Mouse (Mus musculus): Measurements from ENCODE around the gene Olfm4. TPM values are rescaled to one million over a fixed set of nuclear protein-coding genes. Genes with fewer than 3 reads are reported as not detected.
A peak's percentile ranks its signal among the peaks of the same experiment; 100 is the strongest.

Olfm4 gene
- polyA plus RNA-seq, 1 experiment from 2014 or later = 1.6 TPM

DNA sequence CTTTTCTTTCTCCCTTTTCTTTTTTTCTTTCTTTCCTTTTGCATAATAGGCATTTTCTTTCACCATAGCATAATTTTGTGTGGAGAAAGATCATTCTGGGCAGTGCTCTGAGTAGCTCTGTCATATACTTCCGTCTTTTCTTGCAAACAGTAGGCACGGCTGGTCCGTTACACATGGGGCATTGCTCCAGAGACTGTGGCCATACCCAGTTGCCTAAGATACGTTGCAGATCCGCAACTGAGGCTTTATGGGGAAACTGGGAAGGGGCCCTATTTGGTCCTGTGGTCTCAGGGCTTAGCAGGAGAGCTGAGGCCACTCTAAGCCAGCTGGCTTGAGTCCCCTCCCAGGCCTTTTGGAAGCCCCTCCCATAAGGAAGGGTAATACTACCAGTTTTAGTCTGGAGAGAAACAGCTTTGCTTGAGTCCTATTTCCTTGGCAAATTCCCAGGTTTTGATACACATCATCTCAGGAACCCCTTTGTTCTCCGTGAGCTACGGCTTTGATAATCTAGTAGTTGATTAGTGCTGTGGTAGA lies 1.3 kb downstream of the Olfm4 start:
- Histone ChIP-seq H3K4me2 (no peak overlapping the region), H3K27me3 (no peaks in the 10 kb centered on the region), H3K4me3 (no peak overlapping the region), H3K36me3 (no peaks in the 10 kb centered on the region), H3K9me3 (no peaks in the 10 kb centered on the region), H3K27ac (no peak overlapping the region), H3K4me1 (0 out of 2 replicates have a peak, but pooled peaks cover 19% of the 10 kb centered on the region), H3K9ac (no peak overlapping the region)
- no peak for ATAC-seq (ENCODE audit: borderline replicate concordance, extremely low read depth, low FRiP score, low TSS enrichment)
- WGBS = 63% methylated on average over 7 of the region's 7 CpGs

DNA sequence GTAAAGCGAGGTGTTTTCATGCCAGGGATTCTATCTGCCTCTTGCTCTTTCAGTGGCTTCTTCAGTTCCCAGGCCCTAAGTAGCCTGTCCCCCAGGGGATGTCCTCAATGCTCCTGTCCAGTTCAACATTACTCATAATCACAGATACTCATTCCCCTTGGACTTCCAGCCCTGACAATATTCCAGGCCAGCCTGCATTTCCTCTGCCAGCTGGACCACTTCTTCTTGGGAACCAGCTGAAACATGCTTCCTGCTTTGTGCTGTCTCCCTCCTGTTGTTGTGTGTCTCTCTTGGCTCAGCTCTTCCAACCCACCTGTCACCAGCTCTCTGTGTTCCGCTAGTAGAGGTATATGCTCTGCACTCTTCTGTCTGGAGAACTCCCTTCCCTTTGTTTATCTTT lies 1.8 kb downstream of the Olfm4 start:
- WGBS = 77% methylated on average over 2 of the region's 2 CpGs
- H3K27me3 ChIP-seq = no peaks in the 10 kb centered on the region
- ATAC-seq (ENCODE audit: borderline replicate concordance, extremely low read depth, low FRiP score, low TSS enrichment) = no peak
- no peak overlapping the region for H3K4me2 ChIP-seq
- H3K27ac ChIP-seq = no peak overlapping the region
- no peak overlapping the region for H3K4me3 ChIP-seq
- H3K4me1 ChIP-seq = 0 out of 2 replicates have a peak, but pooled peaks cover 19% of the 10 kb centered on the region
- H3K9ac ChIP-seq = no peak overlapping the region
- H3K36me3 ChIP-seq = no peaks in the 10 kb centered on the region
- no peaks in the 10 kb centered on the region for H3K9me3 ChIP-seq

DNA sequence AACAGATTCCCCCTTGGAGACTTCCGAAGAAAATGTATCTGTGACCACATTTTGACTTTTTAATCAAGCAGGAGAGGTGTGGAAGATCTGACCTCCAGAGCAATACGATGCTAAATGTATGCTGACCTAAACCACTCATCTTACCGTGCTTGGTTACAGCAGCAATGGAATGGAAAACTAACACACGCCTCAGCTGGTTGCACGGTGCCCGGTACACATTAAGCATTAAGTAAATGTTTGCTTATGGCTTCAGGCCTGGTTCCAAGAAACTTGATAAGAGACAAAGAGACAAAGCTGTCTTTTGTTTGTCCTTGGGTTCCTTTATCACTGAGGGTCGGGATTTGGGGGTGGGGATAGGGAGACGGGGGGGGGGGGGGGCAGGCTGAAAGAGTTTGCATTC lies 3.0 kb downstream of the Olfm4 start:
- peak overlapping the region; percentile 48 for H3K27ac ChIP-seq
- WGBS = 42% methylated on average over 8 of the region's 8 CpGs
- no peak overlapping the region for H3K9ac ChIP-seq
- peak; percentile 66; the same call in 1 of the 2 replicates for ATAC-seq (ENCODE audit: borderline replicate concordance, extremely low read depth, low FRiP score, low TSS enrichment)
- H3K4me3 ChIP-seq = no peak overlapping the region
- no peaks in the 10 kb centered on the region for H3K27me3 ChIP-seq
- no peaks in the 10 kb centered on the region for H3K9me3 ChIP-seq
- H3K36me3 ChIP-seq = no peaks in the 10 kb centered on the region
- H3K4me1 ChIP-seq = 0 out of 2 replicates have a peak, but pooled peaks cover 19% of the 10 kb centered on the region
- H3K4me2 ChIP-seq = no peak overlapping the region

DNA sequence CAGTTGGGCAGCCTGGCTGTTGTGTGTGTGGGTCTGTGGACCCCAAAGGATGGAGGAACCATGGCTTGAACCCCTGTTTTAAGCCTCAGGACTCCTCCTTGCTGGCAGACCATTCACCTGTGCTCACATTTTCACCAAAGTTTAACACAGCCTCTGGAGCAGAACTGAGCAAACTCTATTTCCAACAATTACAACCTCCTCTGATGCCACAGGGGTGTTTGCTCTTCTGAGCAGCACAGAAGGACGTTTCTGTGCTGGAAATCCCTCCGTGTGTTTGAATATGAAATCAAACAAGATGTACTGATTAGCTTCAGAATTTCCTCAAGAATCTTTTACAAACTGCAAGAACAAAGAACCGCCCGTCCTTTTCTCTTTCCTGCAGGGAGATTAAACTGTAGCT lies 5.9 kb downstream of the Olfm4 start:
- Histone ChIP-seq H3K27me3 (no peaks in the 10 kb centered on the region), H3K9ac (no peak overlapping the region), H3K4me3 (no peak overlapping the region), H3K36me3 (no peaks in the 10 kb centered on the region), H3K4me1 (0 out of 2 replicates have a peak, but pooled peaks cover 19% of the 10 kb centered on the region), H3K9me3 (no peaks in the 10 kb centered on the region), H3K27ac (peak overlapping the region; percentile 5), H3K4me2 (no peak overlapping the region)
- no peak for ATAC-seq (ENCODE audit: borderline replicate concordance, extremely low read depth, low FRiP score, low TSS enrichment)
- 37% methylated on average over 4 of the region's 4 CpGs for WGBS

DNA sequence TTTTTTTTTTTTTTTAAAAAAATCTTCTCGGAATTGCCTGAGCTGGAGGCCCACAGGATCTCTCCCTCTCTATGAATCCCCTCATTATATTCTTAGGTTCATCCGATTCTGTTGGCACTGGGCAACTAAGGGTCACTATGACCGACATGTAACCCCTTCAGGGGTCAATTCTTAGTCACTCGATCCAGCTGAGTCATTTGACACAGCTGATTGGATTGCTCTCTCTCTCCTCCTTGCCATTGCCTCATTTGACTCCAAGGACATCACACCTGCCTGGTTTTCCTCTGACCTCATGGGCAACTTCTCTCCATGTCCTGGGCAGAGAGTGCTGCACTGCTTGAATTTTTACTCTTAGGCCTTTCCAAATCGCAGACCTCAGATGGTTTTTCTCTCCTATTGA lies 6.7 kb downstream of the Olfm4 start:
- 53% methylated on average over 5 of the region's 5 CpGs for WGBS
- Histone ChIP-seq H3K27me3 (no peaks in the 10 kb centered on the region), H3K4me2 (no peak overlapping the region), H3K4me3 (no peak overlapping the region), H3K9me3 (no peaks in the 10 kb centered on the region), H3K36me3 (no peaks in the 10 kb centered on the region), H3K4me1 (0 out of 2 replicates have a peak, but pooled peaks cover 15% of the 10 kb centered on the region), H3K9ac (no peak overlapping the region), H3K27ac (no peak overlapping the region)
- no peak for ATAC-seq (ENCODE audit: borderline replicate concordance, extremely low read depth, low FRiP score, low TSS enrichment)

DNA sequence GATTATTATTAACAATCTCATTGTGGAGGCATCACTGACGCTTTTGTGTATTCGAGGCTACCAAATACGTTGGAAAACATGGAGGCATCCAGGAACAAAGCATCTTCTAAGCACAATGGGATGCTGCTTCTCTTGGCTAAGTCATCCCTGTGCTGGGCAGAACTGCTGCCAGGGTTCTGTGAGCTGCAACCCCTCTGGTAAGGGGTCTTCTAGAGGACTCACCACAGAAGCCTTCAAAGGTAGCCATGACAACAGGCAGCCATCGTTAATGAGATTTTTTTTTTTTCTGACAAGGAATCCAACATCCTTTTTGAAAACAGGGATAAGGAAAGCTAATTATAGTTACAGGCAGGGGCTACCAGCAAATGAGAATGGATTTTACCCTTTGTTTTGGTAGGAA lies 13.7 kb downstream of the Olfm4 start:
- no peaks in the 10 kb centered on the region for H3K9me3 ChIP-seq
- no peaks in the 10 kb centered on the region for H3K4me1 ChIP-seq
- no peak overlapping the region for H3K9ac ChIP-seq
- ATAC-seq (ENCODE audit: borderline replicate concordance, extremely low read depth, low FRiP score, low TSS enrichment) = no peak
- no peak overlapping the region for H3K27ac ChIP-seq
- 77% methylated on average over 4 of the region's 4 CpGs for WGBS
- H3K36me3 ChIP-seq = no peaks in the 10 kb centered on the region
- H3K4me3 ChIP-seq = no peak overlapping the region
- no peaks in the 10 kb centered on the region for H3K27me3 ChIP-seq
- no peak overlapping the region for H3K4me2 ChIP-seq

DNA sequence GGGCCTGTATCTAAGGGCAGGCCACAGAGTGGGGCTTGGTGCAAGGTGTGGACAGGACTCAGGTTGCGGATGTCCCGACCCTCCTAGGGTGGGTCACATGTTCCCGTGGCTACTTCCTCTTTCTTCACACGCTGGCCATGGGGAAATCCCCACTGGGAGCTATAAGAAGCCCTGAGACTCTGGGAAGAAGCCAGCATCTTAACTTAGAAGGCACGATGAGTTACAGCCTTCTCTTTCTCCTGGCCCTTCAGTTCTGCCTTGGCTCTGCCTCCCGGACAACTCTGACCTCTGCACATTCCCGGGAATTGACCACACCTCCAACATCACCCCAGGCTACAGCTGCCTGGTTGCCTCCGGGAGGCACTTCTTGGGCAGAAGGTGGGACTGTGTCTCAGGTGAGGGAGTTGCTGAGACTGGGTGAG lies 16.2 kb downstream of the Olfm4 start:
- H3K4me3 ChIP-seq = no peak overlapping the region
- WGBS = 49% methylated on average over 8 of the region's 8 CpGs
- H3K27me3 ChIP-seq = no peaks in the 10 kb centered on the region
- no peak overlapping the region for H3K27ac ChIP-seq
- H3K36me3 ChIP-seq = no peaks in the 10 kb centered on the region
- no peak overlapping the region for H3K4me2 ChIP-seq
- H3K9me3 ChIP-seq = no peaks in the 10 kb centered on the region
- no peak overlapping the region for H3K9ac ChIP-seq
- ATAC-seq (ENCODE audit: borderline replicate concordance, extremely low read depth, low FRiP score, low TSS enrichment) = no peak
- H3K4me1 ChIP-seq = no peaks in the 10 kb centered on the region

DNA sequence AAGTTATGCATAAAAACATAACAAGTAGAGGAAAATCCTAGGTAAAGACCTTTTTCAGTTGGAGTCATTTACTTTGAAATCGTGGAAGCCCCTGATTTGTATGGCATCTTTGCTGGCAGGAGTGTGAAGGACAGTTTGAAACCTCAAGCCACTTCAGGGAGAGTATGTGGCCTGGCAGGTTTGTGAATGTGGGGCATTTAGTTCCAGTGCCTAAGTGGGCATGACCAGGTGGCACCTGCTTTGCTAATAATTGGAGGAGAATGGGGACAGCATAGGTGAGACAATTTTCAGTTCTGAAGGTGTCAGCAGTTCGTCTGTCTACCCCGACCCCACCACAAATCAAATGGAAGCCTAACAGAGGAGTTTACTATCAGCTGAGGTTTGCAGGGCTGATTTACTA lies 23.8 kb downstream of the Olfm4 start:
- Histone ChIP-seq H3K27me3 (no peaks in the 10 kb centered on the region), H3K9ac (no peak overlapping the region), H3K27ac (no peak overlapping the region), H3K36me3 (no peaks in the 10 kb centered on the region), H3K4me1 (no peaks in the 10 kb centered on the region), H3K4me3 (no peak overlapping the region), H3K9me3 (no peaks in the 10 kb centered on the region), H3K4me2 (no peak overlapping the region)
- ATAC-seq (ENCODE audit: borderline replicate concordance, extremely low read depth, low FRiP score, low TSS enrichment) = no peak
- 71% methylated on average over 3 of the region's 3 CpGs for WGBS

DNA sequence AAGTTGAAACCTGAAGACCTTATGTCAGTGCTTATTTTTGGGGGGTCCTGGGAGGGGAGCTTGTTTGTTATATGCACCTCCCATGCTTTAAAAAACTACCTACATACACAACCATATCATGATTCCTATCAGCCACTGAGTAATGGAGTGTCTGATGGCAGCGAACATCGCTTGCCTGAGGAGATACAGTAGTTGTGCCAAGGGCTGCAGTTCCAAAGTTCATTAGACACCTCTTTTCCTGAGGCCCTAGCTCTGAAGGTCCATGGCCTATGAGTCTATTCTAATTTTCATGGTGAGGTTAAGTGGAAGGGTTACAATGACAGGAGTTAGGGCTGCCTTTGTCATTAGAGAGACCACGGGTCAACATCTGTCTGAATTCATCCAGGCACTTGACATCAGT lies 26.5 kb downstream of the Olfm4 start:
- ATAC-seq (ENCODE audit: borderline replicate concordance, extremely low read depth, low FRiP score, low TSS enrichment) = no peak
- WGBS = 71% methylated on average over 3 of the region's 3 CpGs
- no peak overlapping the region for H3K27ac ChIP-seq
- no peaks in the 10 kb centered on the region for H3K9me3 ChIP-seq
- H3K4me3 ChIP-seq = no peak overlapping the region
- H3K4me1 ChIP-seq = peaks cover 12% of the 10 kb centered on the region
- H3K4me2 ChIP-seq = no peak overlapping the region
- H3K36me3 ChIP-seq = no peaks in the 10 kb centered on the region
- no peaks in the 10 kb centered on the region for H3K27me3 ChIP-seq
- H3K9ac ChIP-seq = no peak overlapping the region

DNA sequence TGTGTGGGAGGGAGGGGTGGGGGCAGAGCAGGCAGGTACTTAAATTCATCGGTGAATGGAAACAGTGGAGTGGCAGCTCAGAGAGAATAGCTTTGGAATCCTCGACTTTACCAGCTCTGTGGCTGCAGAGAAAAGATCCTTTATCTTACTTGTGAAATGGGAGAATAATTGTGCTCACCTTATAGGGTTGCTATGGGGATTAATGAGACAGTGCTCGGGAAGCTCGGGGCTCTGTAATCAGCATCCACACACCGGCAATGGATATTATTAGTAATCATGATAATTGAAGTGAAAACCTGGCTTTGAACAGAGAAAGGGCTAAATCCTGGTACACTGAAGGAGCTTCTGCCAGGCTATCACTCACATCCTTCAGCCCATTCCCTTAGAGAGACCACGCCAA lies 31.1 kb downstream of the Olfm4 start:
- Histone ChIP-seq H3K9ac (no peak overlapping the region), H3K4me3 (no peak overlapping the region), H3K4me2 (no peak overlapping the region), H3K36me3 (no peaks in the 10 kb centered on the region), H3K27me3 (no peaks in the 10 kb centered on the region), H3K27ac (no peak overlapping the region), H3K4me1 (peaks cover 22% of the 10 kb centered on the region), H3K9me3 (no peaks in the 10 kb centered on the region)
- 45% methylated on average over 6 of the region's 6 CpGs for WGBS
- no peak for ATAC-seq (ENCODE audit: borderline replicate concordance, extremely low read depth, low FRiP score, low TSS enrichment)

DNA sequence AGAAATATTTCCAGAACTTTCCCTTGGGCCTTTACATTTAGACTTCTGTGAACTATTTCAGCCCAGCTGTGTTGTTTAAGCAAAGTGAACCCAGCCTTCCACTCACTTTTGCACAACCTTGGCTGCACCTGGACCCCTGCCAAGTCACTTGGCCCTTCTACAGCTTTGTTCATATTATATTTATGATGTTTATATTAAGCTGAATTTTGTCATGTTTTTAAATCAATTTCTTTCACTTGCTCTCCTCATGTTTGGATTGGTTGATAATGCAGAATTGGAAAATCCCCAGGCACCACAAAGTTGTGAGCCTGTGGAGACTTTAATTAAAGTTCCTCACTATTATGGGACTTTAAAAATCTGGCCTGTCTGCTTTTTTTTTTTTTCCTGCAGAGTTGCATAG lies 32.2 kb downstream of the Olfm4 start:
- Histone ChIP-seq H3K36me3 (no peaks in the 10 kb centered on the region), H3K9ac (no peak overlapping the region), H3K4me3 (no peak overlapping the region), H3K9me3 (no peaks in the 10 kb centered on the region), H3K4me1 (peaks cover 22% of the 10 kb centered on the region), H3K4me2 (no peak overlapping the region), H3K27ac (0 out of 2 replicates have a peak overlapping the region, but pooled peaks have one; percentile 19), H3K27me3 (no peaks in the 10 kb centered on the region)
- peak; percentile 76; the same call in 1 of the 2 replicates for ATAC-seq (ENCODE audit: borderline replicate concordance, extremely low read depth, low FRiP score, low TSS enrichment)

DNA sequence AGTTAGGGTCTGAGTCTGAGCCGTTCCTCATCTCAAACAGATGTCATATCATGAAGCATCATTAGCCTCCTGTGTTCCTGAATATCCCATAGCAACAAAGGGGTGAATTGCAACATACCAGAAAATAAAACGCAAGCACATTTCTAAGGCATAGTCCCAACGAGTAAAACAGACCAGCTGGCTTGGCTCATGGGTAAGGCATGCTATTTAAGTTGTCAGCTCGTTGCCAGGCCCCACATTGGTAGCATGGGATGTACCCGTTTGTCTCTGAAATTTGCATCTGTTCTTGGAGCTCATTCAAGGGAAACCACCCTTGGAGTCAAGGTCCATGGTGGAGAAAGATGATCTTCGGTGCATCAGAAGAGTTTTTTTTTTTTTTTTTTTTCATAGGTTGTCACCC lies 42.2 kb downstream of the Olfm4 start:
- Histone ChIP-seq H3K4me1 (peaks cover 4% of the 10 kb centered on the region; the same call in 1 of the 2 replicates), H3K9me3 (no peaks in the 10 kb centered on the region), H3K27ac (no peak overlapping the region), H3K36me3 (no peaks in the 10 kb centered on the region), H3K9ac (no peak overlapping the region), H3K27me3 (no peaks in the 10 kb centered on the region), H3K4me2 (no peak overlapping the region), H3K4me3 (no peak overlapping the region)
- ATAC-seq (ENCODE audit: borderline replicate concordance, extremely low read depth, low FRiP score, low TSS enrichment) = peak; percentile 83; the same call in 1 of the 2 replicates
- WGBS = 48% methylated on average over 6 of the region's 6 CpGs
